Mouse (Mus musculus) brain, adult 2 months (tissue): ENCODE measurements at regions not wholly inside any gene's neighbourhood (a gene's known extent, or its start where the extent isn't known, plus 50 kb on each side); places are given as distances from the start of the nearest gene placed in this dataset.

ENCODE experiments used
- DNase-seq: peaks from one replicate; pipeline ENCODE4 v3.0.0; 2011; ENCODE audit warnings: low read depth, low spot score

DNA sequence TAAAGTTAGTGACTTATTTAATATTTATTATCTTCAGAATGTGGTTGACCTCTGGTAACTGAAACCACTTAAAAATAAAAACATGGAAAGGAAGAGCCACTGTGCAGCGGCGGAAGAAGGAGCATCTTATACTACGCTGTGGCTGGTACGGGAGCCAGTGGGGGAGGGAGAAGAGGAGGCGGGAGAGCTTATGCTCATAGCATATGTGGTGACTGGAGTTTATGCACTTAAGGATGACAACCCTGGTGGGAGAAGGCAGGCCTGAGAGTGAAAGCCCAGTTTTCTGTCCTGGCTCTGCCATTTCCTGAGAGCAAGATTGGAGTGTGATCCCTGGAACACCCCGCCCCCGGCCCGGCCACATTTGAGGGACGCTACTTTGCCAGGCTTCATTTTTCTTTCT is 145.5 kb downstream of the Tsen15 start:
- peak; percentile 44 for DNase-seq

- DNase-seq = peak; percentile 32
Measured at GRCm38 (mm10) chr1:152239376-152239775, 147.1 kb downstream of the Tsen15 start.

DNA sequence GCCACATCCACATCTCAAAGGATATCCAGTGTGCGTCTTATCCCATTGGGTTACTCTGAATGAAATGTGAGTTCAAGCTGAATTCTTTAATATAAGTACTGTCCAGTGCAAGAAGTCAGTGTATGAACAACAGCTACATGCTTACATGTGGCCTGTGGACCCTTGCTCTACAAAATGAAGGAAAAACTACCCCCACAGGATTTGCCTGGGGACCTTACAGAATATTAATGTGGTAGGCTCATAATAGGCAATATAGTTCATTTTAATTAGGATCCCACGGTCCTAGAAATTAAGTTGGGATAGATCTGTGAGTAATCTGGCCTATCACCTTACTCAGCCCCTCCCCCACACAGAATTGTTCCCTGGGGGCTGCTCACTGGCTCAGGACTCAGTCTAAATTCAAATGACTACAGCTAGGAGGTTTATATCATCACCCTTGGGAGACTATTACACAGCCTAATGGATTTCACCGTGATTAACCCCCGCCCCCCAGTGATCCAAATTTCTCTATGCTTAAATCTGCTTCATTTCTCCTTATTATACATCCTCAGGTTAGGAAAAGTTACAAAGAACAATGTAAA is 145.4 kb upstream of the 1700025G04Rik start:
- no peak for DNase-seq

GRCm38 (mm10) chr1:152234716-152235115 is 144.8 kb upstream of the 1700025G04Rik start:
- no peak for DNase-seq

DNA sequence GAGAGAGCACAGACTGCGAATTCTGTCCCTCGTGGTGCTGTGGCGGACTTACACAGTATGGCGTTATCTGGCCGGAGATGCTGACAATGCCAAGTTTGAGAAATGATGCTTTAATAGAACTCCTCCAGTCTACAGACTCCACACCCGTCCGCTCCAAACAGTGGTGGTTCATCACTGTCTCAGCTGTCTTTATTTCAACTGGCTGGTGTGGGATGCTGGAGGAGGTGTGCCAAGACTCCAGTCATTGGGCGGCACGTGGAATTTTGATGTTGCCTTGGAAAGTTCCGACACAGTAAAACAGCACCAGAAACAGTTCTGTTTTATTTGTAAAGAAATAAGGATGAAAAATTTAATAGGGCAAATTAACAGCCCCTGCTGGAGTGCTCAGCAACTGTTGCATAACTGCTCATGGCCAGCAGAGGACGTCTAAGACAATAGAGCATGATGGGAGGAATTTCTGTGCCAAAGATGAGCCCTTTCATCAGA is 141.8 kb upstream of the 1700025G04Rik start:
- peak; percentile 59 for DNase-seq

DNA sequence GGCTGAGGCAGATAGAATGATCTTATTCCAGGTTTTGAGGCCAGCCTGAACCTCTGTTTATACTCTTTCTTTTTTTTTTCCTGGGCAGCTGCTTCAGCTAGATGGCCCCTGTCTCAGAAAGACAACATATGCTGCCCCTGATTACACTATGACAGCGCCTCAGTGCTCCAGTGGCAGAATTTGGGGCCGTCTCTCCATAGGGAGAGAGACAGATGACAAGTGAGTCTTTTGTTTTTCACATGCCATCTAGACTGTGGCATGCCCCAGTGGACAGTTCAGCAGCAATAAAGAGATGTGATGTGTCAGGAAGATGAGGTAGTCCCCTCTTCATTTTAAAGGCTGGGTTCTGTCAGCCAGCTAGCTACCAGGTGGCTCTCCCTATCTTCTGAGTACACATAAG is 139.8 kb upstream of the 1700025G04Rik start:
- DNase-seq = no peak

- no peak for DNase-seq
Measured at GRCm38 (mm10) chr1:152226049-152226448, 136.1 kb upstream of the 1700025G04Rik start.

DNA sequence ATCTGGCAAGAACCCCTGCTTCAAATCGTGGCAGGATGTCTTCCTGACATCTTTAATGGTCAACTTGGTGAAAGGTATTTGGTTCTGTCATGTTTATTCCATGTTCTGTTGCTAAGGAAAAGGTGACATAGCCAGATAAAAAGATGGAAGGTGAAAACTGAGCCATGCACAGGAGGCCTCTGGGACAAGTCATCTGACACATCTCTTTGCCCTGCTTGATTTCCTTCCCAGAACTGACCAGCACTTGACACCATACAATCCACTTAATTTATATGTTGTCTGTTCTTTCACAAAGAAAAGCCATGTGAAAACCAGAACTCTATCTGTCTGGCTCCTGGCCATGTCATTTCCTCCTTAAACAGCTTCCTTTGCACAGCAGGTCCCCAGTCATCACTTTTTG is 133.7 kb upstream of the 1700025G04Rik start:
- no peak for DNase-seq

DNA sequence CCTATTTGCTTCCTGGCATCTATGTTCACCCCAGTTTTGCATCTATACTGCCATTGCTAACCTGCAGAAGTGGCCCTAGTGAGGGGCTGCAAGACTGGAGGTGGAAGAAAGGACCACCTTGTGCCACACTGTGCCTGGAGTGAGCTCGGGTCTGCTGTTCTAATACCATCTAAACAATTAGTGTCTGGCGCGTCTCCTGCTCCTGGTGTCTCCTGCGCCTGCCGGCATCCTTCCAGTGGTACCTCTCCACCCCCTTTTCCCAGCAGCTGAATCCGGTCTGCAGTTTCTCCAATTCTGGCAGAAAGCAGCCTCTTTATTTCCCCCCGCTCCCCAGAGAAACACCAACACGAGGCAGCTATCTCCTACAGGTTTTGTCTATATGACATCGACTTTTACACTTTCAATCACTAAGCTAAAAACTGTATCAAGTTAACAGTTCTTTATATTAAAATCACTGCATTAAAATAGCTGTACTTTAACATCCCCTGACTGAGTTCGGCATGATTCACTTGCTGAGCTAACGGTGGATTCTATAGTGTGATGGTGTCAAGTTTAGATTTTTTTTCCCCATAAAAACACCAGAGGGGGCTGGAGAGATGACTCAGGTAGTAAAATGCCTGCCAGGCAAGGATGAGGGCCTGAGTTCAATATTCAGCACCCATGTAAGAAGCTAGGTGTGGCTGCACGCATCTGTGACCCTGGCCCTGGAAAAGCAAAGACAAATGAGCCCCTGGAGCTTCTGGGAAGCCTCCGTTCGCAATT is 131.1 kb upstream of the 1700025G04Rik start:
- peak; percentile 53 for DNase-seq

DNA sequence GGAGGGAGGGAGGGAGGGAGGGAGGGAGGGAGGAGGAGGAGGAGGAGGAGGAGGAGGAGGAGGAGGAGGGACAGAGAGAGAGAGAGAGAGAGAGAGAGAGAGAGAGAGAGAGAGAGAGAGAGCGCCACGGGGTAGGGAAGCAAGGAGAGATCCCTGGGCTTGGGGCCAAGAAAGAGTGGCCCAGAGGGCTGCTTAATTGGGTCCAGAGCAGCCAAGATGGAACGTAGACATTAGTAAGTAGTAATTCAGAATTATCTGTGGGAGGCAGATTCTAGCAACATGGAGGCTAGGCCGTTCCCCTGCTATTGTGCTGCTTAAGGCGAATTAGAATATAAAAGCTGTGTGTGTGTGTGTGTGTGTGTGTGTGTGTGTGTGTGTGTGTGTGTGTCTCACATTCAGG is 129.8 kb upstream of the 1700025G04Rik start:
- peak; percentile 22 for DNase-seq

GRCm38 (mm10) chr1:152217404-152217803 is 127.5 kb upstream of the 1700025G04Rik start:
- DNase-seq = peak; percentile 34

DNA sequence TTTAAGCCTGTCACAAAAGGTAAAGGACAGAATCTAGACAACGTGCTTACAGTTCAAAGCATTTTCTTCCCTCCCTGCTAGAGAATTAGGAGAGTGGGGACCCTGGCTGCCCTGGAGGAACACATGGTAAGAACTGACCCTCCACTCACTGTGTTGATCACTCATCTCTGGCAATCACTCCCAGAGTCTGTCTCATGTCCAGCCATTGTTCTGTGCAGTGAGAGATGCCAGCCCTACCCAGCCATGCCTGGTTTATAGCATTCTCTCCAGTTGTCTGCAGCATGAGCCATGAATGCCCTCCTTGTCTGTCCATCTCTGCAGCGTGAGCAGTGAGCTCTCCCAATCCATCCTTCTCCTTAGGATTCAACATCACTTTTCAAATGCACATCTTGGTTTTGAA is 124.5 kb upstream of the 1700025G04Rik start:
- peak; percentile 50 for DNase-seq

GRCm38 (mm10) chr1:152203187-152203586 is 113.3 kb upstream of the 1700025G04Rik start:
- peak; percentile 25 for DNase-seq

DNA sequence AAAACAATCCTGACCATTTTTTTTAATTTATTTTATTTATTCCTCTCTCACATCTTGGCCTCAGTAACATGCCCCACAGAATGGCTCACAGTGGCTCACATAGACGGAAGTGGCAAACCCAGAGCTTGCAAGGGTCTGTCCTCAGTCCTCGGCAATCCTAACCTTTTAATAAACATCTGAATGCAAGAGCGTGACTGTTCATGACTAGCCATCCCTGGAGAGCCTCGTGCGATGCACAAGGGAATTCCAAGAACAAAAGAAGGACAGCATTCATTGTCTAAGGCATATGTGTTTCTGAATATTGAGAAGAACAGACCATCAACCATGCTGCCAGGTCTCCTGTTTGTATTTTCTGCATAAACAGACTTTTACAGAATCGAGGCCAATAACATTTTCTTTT is 98.8 kb upstream of the 1700025G04Rik start:
- no peak for DNase-seq

DNA sequence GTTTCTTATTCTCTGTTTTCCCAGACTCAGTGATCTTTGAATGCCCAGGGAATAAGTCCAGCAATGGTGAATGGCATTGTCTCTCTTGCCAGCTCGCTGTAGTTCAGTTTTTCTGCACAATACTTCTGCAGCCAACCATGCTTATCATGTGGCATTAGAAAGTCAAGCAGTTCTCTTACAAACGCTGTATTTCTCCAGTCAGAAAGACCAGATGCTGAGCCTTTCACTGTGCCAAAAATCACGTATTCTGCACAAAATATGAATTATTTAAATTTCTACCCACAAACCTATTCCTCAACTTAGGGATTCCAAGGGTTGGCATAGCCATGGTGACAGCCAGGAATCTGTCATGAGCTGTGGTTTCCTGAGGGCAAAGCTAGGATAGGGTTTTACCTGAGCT is 95.0 kb upstream of the 1700025G04Rik start:
- peak; percentile 32 for DNase-seq

GRCm38 (mm10) chr1:152176267-152176970 is 86.5 kb upstream of the 1700025G04Rik start:
- DNase-seq = no peak

DNA sequence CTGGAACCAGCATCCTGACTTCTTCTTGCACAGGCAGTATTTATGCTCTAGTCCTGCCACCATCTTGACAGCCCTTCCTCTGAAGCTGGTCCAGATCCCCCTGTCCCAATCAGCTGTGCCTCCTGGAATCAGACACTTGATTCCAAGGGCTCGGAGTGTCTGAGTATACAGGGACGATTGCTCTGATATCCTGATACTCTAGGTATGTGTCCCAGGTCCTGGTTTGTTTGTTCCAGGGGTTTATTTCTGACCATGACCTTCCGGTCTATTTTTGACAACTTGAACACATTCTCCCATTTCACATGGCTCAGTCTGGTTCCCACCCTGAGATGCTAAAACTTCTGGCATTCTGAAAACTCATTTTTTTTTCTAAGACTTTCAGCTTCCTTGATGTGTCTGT is 85.8 kb upstream of the 1700025G04Rik start:
- no peak for DNase-seq

DNA sequence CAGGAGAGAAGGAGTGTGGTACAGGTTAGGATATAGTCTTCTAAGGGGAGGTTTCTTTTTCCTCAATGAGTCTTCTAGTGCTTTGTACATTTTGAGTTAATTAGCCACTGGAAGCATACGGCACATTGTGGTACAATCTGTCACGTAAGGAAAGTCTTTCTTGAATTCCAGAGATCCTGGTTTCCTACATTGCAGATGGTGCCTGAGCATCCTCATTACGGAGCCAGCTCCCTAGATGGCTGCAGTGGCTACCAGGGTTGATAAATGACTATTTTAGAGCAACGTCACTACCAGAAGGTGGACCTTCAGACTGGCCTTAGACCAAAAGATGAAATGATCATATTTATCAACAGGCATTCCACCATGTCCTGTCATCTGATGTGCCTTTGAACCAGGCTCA is 84.5 kb upstream of the 1700025G04Rik start:
- peak; percentile 41 for DNase-seq

DNA sequence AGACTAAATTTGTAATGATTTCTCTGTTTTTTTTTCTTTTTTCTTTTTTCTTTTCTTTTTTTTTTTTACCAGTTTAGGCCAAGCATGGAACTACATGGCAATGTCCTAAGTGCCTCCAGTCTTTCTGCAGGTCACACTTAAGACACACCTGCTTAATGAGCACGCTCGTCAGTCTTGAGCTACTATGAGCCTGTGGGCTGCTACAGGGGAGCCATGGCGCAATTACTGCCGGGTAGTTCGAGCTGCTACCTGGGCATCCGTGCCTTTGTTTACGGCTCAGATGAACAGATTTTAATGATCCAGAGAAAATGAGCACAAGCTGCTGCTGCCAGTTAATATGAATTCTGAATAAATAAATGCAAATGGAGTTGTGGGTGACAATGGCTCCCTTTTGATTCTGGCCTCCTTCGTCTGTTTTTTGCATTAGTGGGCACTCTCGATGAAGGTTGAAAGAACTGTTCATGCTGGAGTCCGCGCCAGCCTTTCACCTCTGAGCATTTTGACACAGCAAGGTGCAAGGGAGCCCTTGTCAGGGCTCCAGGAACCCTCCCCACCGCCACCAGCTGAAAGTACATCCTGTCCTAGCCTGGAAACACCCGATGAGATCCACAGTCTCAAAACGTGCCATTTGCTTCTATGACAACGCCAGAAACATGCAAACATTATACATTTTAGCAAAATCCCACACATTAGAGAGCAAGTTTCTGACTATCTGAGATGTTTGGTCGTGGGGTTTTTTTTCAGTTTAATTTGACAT is 81.3 kb upstream of the 1700025G04Rik start:
- DNase-seq = peak; percentile 83

DNA sequence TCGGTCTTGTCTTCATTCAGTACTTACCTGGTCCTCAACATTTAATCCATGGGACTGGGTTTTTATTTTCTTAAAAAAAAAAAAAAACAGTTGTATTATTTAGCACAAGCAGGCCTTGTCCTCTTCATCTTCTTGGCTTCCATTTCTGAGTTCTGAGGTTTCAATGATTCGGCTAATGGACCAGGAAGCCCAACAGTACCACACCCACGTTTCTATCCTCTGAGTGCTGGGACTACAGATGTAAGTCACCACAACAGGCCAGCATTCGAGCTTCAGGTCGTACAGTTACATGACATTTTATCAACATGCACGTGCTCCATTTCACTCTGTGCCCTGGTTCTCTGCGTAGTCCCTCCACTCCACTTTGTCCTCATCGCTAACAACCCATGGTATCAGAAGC is 80.7 kb upstream of the 1700025G04Rik start:
- DNase-seq = no peak

- DNase-seq = no peak
Measured at GRCm38 (mm10) chr1:152169508-152169907, 79.6 kb upstream of the 1700025G04Rik start.

DNA sequence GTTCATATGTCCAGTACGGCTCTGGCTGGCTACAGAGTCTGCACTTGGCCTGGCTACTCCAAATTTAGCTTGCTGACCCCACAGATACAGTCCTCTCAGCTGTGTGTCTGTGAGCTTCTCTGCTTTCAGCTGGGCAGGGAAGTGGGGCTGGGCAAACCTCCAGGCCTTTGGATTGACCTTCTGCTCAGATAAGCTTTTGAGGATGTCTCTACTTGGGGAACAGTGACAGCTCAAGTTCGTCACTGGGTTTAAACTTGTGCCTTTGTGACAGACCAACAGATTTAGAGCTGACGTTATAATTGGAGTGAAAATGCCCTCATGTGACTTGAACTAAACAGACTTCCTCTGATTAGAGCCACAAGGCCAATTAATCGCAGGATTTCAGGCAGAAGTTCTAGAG is 78.4 kb upstream of the 1700025G04Rik start:
- peak; percentile 80 for DNase-seq
